Mouse (Mus musculus) intestine, embryonic 14.5 days (tissue): Measurements from ENCODE around the gene Cep44. TPM values are rescaled to one million over a fixed set of nuclear protein-coding genes. Genes with fewer than 3 reads are reported as not detected.
A peak's percentile ranks its signal among the peaks of the same experiment; 100 is the strongest.

Source experiments
- ATAC-seq: fragments of 200-750 bp; cut with Nextera tagmentation; replicated peaks from 2 replicates; pipeline ENCODE4 v1.8.0; 2017; ENCODE audit warnings: low read depth, moderate number of reproducible peaks, moderate TSS enrichment, moderate library complexity; ENCODE audit not compliant: low FRiP score, low TSS enrichment
- DNase-seq: peaks from one replicate; pipeline ENCODE4 v3.0.0-alpha.2; 2018; ENCODE audit warnings: low spot score
- H3K27ac ChIP-seq: fragments of 300-500 bp; sonication (generic); 2 replicates; pipeline ENCODE4 v1.5.1; 2014; ENCODE audit warnings: low read depth, mild to moderate bottlenecking, control low read depth
- H3K27me3 ChIP-seq: fragments of 300-500 bp; sonication (generic); replicated peaks from 2 replicates; pipeline ENCODE4 v1.6.1; 2014; ENCODE audit warnings: low read length, control low read depth; ENCODE audit not compliant: control insufficient read depth, insufficient read depth
- H3K36me3 ChIP-seq: fragments of 300-500 bp; sonication (generic); 2 replicates; pipeline ENCODE4 v1.6.1; 2014; ENCODE audit warnings: low read length, control low read depth; ENCODE audit not compliant: control insufficient read depth, insufficient read depth
- H3K4me1 ChIP-seq: fragments of 300-500 bp; sonication (generic); replicated peaks from 2 replicates; pipeline ENCODE4 v1.6.1; 2014; ENCODE audit warnings: low read length, control low read depth, mixed read lengths; ENCODE audit not compliant: control insufficient read depth, insufficient read depth
- H3K4me2 ChIP-seq: fragments of 300-500 bp; sonication (generic); 2 replicates; pipeline ENCODE4 v1.6.1; 2014; ENCODE audit warnings: low read length
- H3K4me3 ChIP-seq: fragments of 300-500 bp; sonication (generic); 2 replicates; pipeline ENCODE4 v1.5.1; 2014; ENCODE audit warnings: low read depth, low read length, control low read depth, mixed read lengths
- H3K9ac ChIP-seq: fragments of 300-500 bp; sonication (generic); 2 replicates; pipeline ENCODE4 v1.6.1; 2014; ENCODE audit warnings: mild to moderate bottlenecking, low read length
- H3K9me3 ChIP-seq: fragments of 300-500 bp; sonication (generic); 2 replicates; pipeline ENCODE4 v1.6.1; 2016; ENCODE audit warnings: low read length, control low read depth; ENCODE audit not compliant: control insufficient read depth
- WGBS: fragments of 180-500 bp; shearing (Covaris S2); extraction: QIAGEN DNeasy Blood & Tissue Kit; methylation state at CpG from one replicate; pipeline ENCODE4 v1.1.7; 2014; 5-methylcytosine and 5-hydroxymethylcytosine counted together
- microRNA-seq: library from miRNA; unstranded; fragments of <30 nt; microRNA quantifications from one replicate; pipeline ENCODE4, GENCODE M21; 2016
- polyA plus RNA-seq: library from polyadenylated mRNA; unstranded; fragments of >200 nt; fragmentation: Nextera tagmentation; extraction: Ambion mirVana; gene quantifications from 2 replicates; pipeline ENCODE4 v1.2.1, GENCODE M21; 2014

The Cep44 gene
- polyA plus RNA-seq, 1 experiment from 2014 or later, result 31.7 TPM

- DNase-seq (no peak), ATAC-seq (no peak)
- no peaks in the 10 kb centered on the region for H3K36me3 ChIP-seq
- no peaks in the 10 kb centered on the region for H3K4me1 ChIP-seq
- WGBS, result 64% methylated on average over 6 of the region's 6 CpGs
- H3K9me3 ChIP-seq, result no peaks in the 10 kb centered on the region
- no peak overlapping the region for H3K27ac ChIP-seq
- H3K4me2 ChIP-seq, result no peak overlapping the region
- H3K27me3 ChIP-seq, result no peaks in the 10 kb centered on the region
- no peak overlapping the region for H3K9ac ChIP-seq
- H3K4me3 ChIP-seq, result no peak overlapping the region
Measured at GRCm38 (mm10) chr8:56518848-56519247, 32.0 kb downstream of the Cep44 start.

DNA sequence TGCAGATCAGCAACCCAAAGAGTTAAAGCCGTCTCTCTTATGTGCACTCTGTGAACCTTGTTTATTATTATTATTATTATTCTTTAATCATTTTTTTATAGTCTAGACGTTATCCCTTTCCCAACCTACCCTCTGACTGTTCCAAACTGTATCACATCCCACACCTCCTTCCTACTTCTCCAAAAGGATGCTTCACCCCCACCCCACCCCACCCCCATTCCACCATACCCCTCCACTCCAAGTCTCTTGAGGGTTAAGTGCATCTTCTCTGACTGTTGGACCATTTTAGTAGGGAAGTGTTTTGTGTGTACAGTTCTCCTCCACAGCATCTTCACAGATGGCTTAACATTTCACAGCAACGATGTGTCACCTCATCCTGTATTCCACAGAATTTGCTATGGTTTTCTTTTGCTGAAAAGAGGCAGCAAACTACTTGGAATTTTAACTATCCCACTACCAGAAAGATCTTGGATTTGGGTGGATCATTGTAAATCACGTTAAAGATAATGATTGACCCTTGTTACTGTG lies 41.8 kb downstream of the Cep44 start:
- no peaks in the 10 kb centered on the region for H3K4me1 ChIP-seq
- 72% methylated on average over 4 of the region's 4 CpGs for WGBS

GRCm38 (mm10) chr8:56508318-56508951 lies 42.4 kb downstream of the Cep44 start:
- Histone ChIP-seq H3K27me3 (no peaks in the 10 kb centered on the region), H3K4me1 (no peaks in the 10 kb centered on the region), H3K27ac (no peak overlapping the region), H3K4me3 (no peak overlapping the region), H3K9ac (no peak overlapping the region), H3K4me2 (no peak overlapping the region), H3K36me3 (no peaks in the 10 kb centered on the region), H3K9me3 (no peaks in the 10 kb centered on the region)
- 46% methylated on average over 3 of the region's 3 CpGs for WGBS
- no peak for DNase-seq
- no peak for ATAC-seq

More for the DNA sequence above, 41.8 kb downstream of the Cep44 start:
- Histone ChIP-seq H3K27me3 (no peaks in the 10 kb centered on the region), H3K9ac (no peak overlapping the region), H3K4me3 (no peak overlapping the region), H3K4me2 (no peak overlapping the region), H3K36me3 (no peaks in the 10 kb centered on the region), H3K9me3 (no peaks in the 10 kb centered on the region), H3K27ac (no peak overlapping the region)
- DNase-seq, result no peak
- no peak for ATAC-seq

- no peak for DNase-seq
- no peaks in the 10 kb centered on the region for H3K27me3 ChIP-seq
- H3K4me1 ChIP-seq, result no peaks in the 10 kb centered on the region
- H3K9ac ChIP-seq, result no peak overlapping the region
- no peak for ATAC-seq
- H3K4me3 ChIP-seq, result no peak overlapping the region
- H3K9me3 ChIP-seq, result no peaks in the 10 kb centered on the region
- H3K4me2 ChIP-seq, result no peak overlapping the region
- H3K36me3 ChIP-seq, result no peaks in the 10 kb centered on the region
- H3K27ac ChIP-seq, result no peak overlapping the region
Measured at GRCm38 (mm10) chr8:56501911-56502310, 48.9 kb downstream of the Cep44 start.

DNA sequence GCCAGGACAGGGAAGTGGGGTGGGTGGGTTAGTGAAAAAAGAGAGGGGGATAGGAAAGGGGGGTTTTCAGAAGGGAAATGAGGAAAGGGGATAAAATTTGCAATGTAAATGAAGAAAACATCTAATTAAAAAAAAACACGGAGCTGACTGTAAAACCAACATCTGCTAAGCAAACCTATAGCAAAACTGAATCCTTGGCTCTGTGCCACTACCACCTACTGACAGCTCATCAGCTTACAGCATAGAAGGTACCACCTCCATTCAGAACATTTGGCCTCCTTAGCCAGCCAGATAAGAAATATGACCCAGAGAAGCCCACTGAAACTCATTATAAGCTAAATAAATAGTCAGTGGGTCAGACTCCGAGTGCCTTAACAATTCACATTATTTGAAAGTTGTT lies 61.4 kb downstream of the Cep44 start:
- Histone ChIP-seq H3K36me3 (no peaks in the 10 kb centered on the region), H3K4me1 (no peaks in the 10 kb centered on the region), H3K9ac (no peak overlapping the region), H3K4me3 (no peak overlapping the region), H3K4me2 (no peak overlapping the region), H3K9me3 (no peaks in the 10 kb centered on the region), H3K27me3 (no peaks in the 10 kb centered on the region), H3K27ac (no peak overlapping the region)
- 59% methylated on average over 2 of the region's 2 CpGs for WGBS
- no peak for DNase-seq
- ATAC-seq, result no peak

- Histone ChIP-seq H3K9me3 (no peaks in the 10 kb centered on the region), H3K4me2 (peak overlapping the region; percentile 20; the same call in 1 of the 2 replicates), H3K4me3 (no peak overlapping the region), H3K27me3 (no peaks in the 10 kb centered on the region), H3K9ac (no peak overlapping the region), H3K4me1 (no peaks in the 10 kb centered on the region), H3K36me3 (no peaks in the 10 kb centered on the region), H3K27ac (no peak overlapping the region)
- no peak for DNase-seq
- no peak for ATAC-seq
- 24% methylated on average over 3 of the region's 3 CpGs for WGBS
Measured at GRCm38 (mm10) chr8:56486006-56486405, 64.8 kb downstream of the Cep44 start.

Small RNA genes lying within 50 kb of the gene (microRNA-seq; reads per million reads assigned to microRNA genes)
- not detected for gene Gm25992

Other genes starting within 250 kb of the Cep44 start
- gene Fbxo8, start within 50 bp of the Cep44 start, polyA plus RNA-seq, result 35.1 and 37.4 TPM in 2 replicates